Mouse (Mus musculus): Measurements from ENCODE around the gene Comtd1. TPM values are rescaled to one million over a fixed set of nuclear protein-coding genes. Genes with fewer than 3 reads are reported as not detected.

Comtd1 gene
- polyA plus RNA-seq, 1 experiment from 2014 or later = 7.5 TPM

- 95% methylated on average over 7 of the region's 7 CpGs for WGBS (ENCODE audit: missing documents)
- Histone ChIP-seq H3K4me3 (ENCODE audit: inconsistent target) (no peak overlapping the region), H3K27ac (peak overlapping the region; percentile 99)
These were observed 26.5 kb downstream of the Comtd1 start for GRCm38 (mm10) chr14:21822307-21822706.

GRCm38 (mm10) chr14:21820880-21821505, 27.8 kb downstream of the Comtd1 start:
- H3K4me3 ChIP-seq (ENCODE audit: inconsistent target) = no peak overlapping the region
- no peaks in the 10 kb centered on the region for H3K36me3 ChIP-seq (ENCODE audit: inconsistent target)
- no peak overlapping the region for H3K27ac ChIP-seq
- no peaks in the 10 kb centered on the region for H3K79me2 ChIP-seq (ENCODE audit: inconsistent target)
- WGBS (ENCODE audit: missing documents) = 79% methylated on average over 4 of the region's 4 CpGs

More at GRCm38 (mm10) chr14:21822307-21822706, 26.5 kb downstream of the Comtd1 start:
- no peaks in the 10 kb centered on the region for H3K36me3 ChIP-seq (ENCODE audit: inconsistent target)
- H3K79me2 ChIP-seq (ENCODE audit: inconsistent target) = no peaks in the 10 kb centered on the region

GRCm38 (mm10) chr14:21817453-21817852, 31.3 kb downstream of the Comtd1 start:
- WGBS (ENCODE audit: missing documents) = 94% methylated on average over 4 of the region's 4 CpGs
- Histone ChIP-seq H3K4me3 (ENCODE audit: inconsistent target) (no peak overlapping the region), H3K79me2 (ENCODE audit: inconsistent target) (no peaks in the 10 kb centered on the region), H3K27ac (no peak overlapping the region), H3K36me3 (ENCODE audit: inconsistent target) (no peaks in the 10 kb centered on the region)

GRCm38 (mm10) chr14:21816255-21816654, 32.5 kb downstream of the Comtd1 start:
- Histone ChIP-seq H3K27ac (no peak overlapping the region), H3K4me3 (ENCODE audit: inconsistent target) (no peak overlapping the region), H3K79me2 (ENCODE audit: inconsistent target) (no peaks in the 10 kb centered on the region), H3K36me3 (ENCODE audit: inconsistent target) (no peaks in the 10 kb centered on the region)
- WGBS (ENCODE audit: missing documents) = 100% methylated on average over 3 of the region's 3 CpGs

- Histone ChIP-seq H3K4me3 (ENCODE audit: inconsistent target) (no peak overlapping the region), H3K27ac (peak overlapping the region; percentile 88), H3K36me3 (ENCODE audit: inconsistent target) (no peaks in the 10 kb centered on the region), H3K79me2 (ENCODE audit: inconsistent target) (no peaks in the 10 kb centered on the region)
- WGBS (ENCODE audit: missing documents) = 98% methylated on average over 3 of the region's 4 CpGs
These were observed 34.2 kb downstream of the Comtd1 start for GRCm38 (mm10) chr14:21814606-21815005.

- H3K36me3 ChIP-seq (ENCODE audit: inconsistent target) = no peaks in the 10 kb centered on the region
- H3K27ac ChIP-seq = peak overlapping the region; percentile 88
- WGBS (ENCODE audit: missing documents) = 69% methylated on average over 3 of the region's 3 CpGs
- no peaks in the 10 kb centered on the region for H3K79me2 ChIP-seq (ENCODE audit: inconsistent target)
- H3K4me3 ChIP-seq (ENCODE audit: inconsistent target) = no peak overlapping the region
These were observed 34.9 kb downstream of the Comtd1 start for GRCm38 (mm10) chr14:21813847-21814246.

GRCm38 (mm10) chr14:21813216-21813615, 35.6 kb downstream of the Comtd1 start:
- Histone ChIP-seq H3K27ac (peak overlapping the region; percentile 88), H3K4me3 (ENCODE audit: inconsistent target) (no peak overlapping the region), H3K79me2 (ENCODE audit: inconsistent target) (no peaks in the 10 kb centered on the region), H3K36me3 (ENCODE audit: inconsistent target) (no peaks in the 10 kb centered on the region)
- WGBS (ENCODE audit: missing documents) = 36% methylated on average over 4 of the region's 4 CpGs

- WGBS (ENCODE audit: missing documents) = 24% methylated on average over 8 of the region's 14 CpGs
- H3K79me2 ChIP-seq (ENCODE audit: inconsistent target) = no peaks in the 10 kb centered on the region
- H3K27ac ChIP-seq = peak overlapping the region; percentile 88
- H3K4me3 ChIP-seq (ENCODE audit: inconsistent target) = no peak overlapping the region
- H3K36me3 ChIP-seq (ENCODE audit: inconsistent target) = no peaks in the 10 kb centered on the region
These were observed 36.1 kb downstream of the Comtd1 start for GRCm38 (mm10) chr14:21812590-21813162.

GRCm38 (mm10) chr14:21811744-21812393, 36.9 kb downstream of the Comtd1 start:
- Histone ChIP-seq H3K79me2 (ENCODE audit: inconsistent target) (no peaks in the 10 kb centered on the region), H3K36me3 (ENCODE audit: inconsistent target) (no peaks in the 10 kb centered on the region), H3K4me3 (ENCODE audit: inconsistent target) (no peak overlapping the region), H3K27ac (0 out of 2 replicates have a peak overlapping the region, but pooled peaks have one; percentile 33)
- 87% methylated on average over 9 of the region's 10 CpGs for WGBS (ENCODE audit: missing documents)

GRCm38 (mm10) chr14:21811301-21811700, 37.5 kb downstream of the Comtd1 start:
- 33% methylated on average over 4 of the region's 4 CpGs for WGBS (ENCODE audit: missing documents)
- H3K4me3 ChIP-seq (ENCODE audit: inconsistent target) = no peak overlapping the region
- H3K36me3 ChIP-seq (ENCODE audit: inconsistent target) = no peaks in the 10 kb centered on the region
- no peaks in the 10 kb centered on the region for H3K79me2 ChIP-seq (ENCODE audit: inconsistent target)
- H3K27ac ChIP-seq = peak overlapping the region; percentile 33; the same call in 1 of the 2 replicates

GRCm38 (mm10) chr14:21809418-21809817, 39.4 kb downstream of the Comtd1 start:
- WGBS (ENCODE audit: missing documents) = 92% methylated on average over 2 of the region's 2 CpGs
- no peaks in the 10 kb centered on the region for H3K36me3 ChIP-seq (ENCODE audit: inconsistent target)
- H3K27ac ChIP-seq = no peak overlapping the region
- no peaks in the 10 kb centered on the region for H3K79me2 ChIP-seq (ENCODE audit: inconsistent target)
- no peak overlapping the region for H3K4me3 ChIP-seq (ENCODE audit: inconsistent target)

- Histone ChIP-seq H3K36me3 (ENCODE audit: inconsistent target) (no peaks in the 10 kb centered on the region), H3K4me3 (ENCODE audit: inconsistent target) (no peak overlapping the region), H3K27ac (no peak overlapping the region), H3K79me2 (ENCODE audit: inconsistent target) (no peaks in the 10 kb centered on the region)
- 62% methylated on average over 8 of the region's 8 CpGs for WGBS (ENCODE audit: missing documents)
These were observed 40.4 kb downstream of the Comtd1 start for GRCm38 (mm10) chr14:21808208-21808922.

- 90% methylated on average over 3 of the region's 3 CpGs for WGBS (ENCODE audit: missing documents)
- no peak overlapping the region for H3K27ac ChIP-seq
- H3K79me2 ChIP-seq (ENCODE audit: inconsistent target) = no peaks in the 10 kb centered on the region
- H3K36me3 ChIP-seq (ENCODE audit: inconsistent target) = no peaks in the 10 kb centered on the region
- no peak overlapping the region for H3K4me3 ChIP-seq (ENCODE audit: inconsistent target)
These were observed 42.1 kb downstream of the Comtd1 start for GRCm38 (mm10) chr14:21806631-21807160.

GRCm38 (mm10) chr14:21806203-21806602, 42.6 kb downstream of the Comtd1 start:
- Histone ChIP-seq H3K27ac (no peak overlapping the region), H3K36me3 (ENCODE audit: inconsistent target) (no peaks in the 10 kb centered on the region), H3K79me2 (ENCODE audit: inconsistent target) (no peaks in the 10 kb centered on the region), H3K4me3 (ENCODE audit: inconsistent target) (no peak overlapping the region)
- WGBS (ENCODE audit: missing documents) = 96% methylated on average over 2 of the region's 2 CpGs
